Mouse (Mus musculus) kidney, postnatal 25 days (tissue): ENCODE data around the gene Krtap28-13.

Experiments
- DNase-seq, 2 experiments: peaks; one replicate each; pipeline ENCODE4 v3.0.0; 2021; ENCODE audit warnings: mixed read lengths in 2 of 2

Gene Krtap28-13

DNA sequence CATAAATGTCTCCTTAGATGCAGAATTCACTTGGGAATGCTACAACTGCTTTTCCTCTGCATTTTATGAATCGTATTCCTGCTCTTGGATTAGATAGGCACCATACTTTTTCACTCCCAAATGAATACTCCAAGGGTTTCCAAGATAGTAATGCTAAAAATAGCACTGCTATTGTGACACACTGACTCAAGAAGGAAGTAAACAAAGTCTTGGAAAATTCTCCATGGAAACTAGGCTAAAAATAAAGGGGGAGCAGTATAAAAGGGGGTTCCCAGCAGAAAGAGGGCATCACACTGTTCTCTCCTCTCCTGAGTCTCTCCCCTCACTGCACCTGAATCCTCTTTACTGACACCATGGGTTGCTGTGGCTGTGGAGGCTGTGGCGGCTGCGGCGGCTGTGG, at the start of gene Krtap28-13:
Gene Krtap28-13 (plus strand): TSS at position 288 of the 400 bp plus-strand sequence.
- no peak for DNase-seq

DNA sequence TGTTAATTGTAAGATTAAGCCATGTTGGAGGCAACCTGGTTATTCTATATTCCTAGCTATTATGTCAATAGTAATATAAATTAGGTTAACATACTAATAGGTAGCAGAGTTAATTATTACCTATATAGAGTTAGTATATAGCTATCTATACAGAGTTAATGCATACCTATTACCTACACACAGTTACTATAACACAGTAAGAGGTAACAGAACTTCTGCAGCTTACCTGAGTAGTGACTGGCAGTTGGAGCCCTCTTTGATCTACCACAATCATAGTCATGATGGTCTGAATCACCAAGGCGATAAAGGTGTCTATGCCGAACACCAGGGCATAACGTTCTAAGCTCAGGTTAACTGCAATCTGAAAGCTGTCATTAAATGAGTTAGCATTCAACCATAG, 46.3 kb upstream of the Krtap28-13 start:
- no peak for DNase-seq

DNA sequence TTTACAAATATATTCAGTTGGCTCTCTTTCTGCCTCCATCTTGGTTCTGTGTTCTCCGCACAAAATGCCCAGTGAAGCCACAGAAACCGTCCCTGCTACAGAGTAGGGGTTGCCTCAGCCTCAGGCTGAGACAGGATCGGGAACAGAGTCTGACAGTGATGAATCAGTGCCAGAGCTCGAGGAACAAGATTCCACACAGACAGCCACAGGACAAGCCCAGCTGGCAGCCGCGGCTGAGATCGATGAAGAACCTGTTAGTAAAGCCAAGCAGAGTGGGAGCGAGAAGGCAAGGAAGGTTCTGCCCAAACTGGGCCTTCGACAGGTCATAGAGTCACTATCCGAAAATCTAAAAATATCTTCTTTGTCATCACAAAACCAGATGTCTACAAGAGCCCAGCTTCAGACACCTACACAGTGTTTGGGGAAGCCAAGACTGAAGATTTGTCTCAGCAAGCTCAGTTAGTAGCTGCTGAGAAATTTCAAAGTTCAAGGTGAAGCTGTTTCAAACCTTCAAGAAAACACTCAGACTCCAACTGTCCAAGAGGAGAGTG, 45.3 kb upstream of the Krtap28-13 start:
- DNase-seq = no peak

DNA sequence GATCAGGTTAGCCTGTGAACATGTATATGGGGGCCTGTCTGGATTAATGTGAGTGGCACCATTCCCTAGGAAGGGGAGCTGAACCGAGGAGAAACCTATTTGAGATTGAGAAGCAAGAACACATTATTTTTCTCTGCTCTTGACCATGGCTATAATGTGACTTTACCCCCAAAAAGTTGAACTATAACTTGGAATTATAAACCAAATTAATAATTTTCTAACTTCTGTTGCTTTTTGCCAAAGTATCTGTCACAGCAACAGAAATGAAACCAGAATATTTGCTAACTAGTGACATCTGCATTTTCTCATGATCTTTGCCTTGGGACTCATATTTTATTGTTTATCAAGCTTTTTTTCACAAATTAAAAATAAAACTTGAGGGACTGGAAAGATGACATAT, 44.2 kb upstream of the Krtap28-13 start:
- no peak for DNase-seq

GRCm38 (mm10) chr1:83031950-83032349, 28.8 kb upstream of the Krtap28-13 start:
- no peak for DNase-seq

GRCm38 (mm10) chr1:83032508-83032907, 28.2 kb upstream of the Krtap28-13 start:
- DNase-seq = no peak

- no peak for DNase-seq
These were observed 26.2 kb upstream of the Krtap28-13 start for GRCm38 (mm10) chr1:83034509-83034908.

DNA sequence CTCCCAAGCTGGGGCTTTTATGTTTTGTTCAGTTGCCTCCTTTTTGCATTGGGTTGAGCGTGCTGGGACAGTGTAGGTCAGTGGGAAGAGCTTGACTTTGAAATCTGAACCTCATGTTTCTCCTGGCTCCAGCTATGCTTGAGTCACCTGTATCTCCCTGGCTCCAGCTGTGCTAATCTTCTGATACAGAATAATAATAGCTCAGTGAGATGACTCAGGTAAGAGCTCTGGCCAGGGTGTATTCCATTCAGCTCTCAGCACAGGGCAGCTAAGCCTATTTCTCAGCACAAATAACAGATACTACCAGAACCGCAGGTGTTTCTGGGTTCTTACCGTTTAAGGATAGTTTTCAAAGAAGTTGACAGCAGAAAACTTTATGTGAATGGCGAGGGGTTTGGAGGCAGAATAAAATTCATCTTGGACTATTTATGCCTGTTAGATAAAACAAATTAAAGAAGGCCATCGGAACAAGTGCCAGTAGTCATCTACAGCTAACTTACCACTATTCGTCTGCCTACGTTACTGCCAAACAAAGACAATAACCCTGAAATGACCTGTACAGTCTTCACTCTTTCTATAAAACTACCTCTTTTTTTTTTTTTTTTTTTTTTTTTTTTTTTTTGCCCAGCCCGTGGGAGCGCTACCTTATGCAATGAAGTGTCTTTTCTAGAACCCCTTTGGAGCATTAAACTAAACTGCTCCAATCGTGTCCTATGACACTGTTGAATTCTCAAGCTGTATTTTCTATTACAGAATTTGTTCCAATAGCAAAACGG, 23.6 kb upstream of the Krtap28-13 start:
- no peak for DNase-seq

DNA sequence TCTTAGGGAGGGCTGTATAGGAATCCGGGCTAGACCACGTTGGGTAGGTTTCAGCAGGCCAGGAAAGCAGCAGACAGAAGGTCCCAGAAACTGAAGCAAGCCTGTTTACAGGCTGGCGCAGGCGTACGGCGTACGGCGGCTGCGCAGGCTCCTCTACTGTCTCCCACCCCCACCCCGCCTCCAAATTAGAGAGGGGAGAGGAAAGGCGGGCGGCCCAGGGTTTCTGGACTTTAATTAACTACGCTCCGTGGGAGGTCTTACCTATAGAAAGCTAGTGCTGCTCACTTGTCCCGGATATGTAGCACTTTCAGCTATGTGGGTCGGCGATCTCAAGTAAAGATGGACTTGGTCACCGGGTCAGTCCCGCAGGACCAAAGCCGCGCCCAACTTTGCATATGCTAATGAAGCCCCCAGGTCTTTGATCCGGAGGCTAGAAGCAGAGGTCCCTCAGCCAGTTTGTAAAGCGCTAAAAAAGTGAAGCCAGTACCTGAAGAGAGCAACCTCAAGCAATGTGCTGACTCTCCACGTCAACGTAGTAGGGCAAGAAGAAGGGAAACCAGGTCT, 22.5 kb upstream of the Krtap28-13 start, which contains the start of gene Slc19a3:
Gene Slc19a3 (minus strand): TSS at position 340 of the 564 bp plus-strand sequence.
- DNase-seq = peak; percentile 61 to 71

DNA sequence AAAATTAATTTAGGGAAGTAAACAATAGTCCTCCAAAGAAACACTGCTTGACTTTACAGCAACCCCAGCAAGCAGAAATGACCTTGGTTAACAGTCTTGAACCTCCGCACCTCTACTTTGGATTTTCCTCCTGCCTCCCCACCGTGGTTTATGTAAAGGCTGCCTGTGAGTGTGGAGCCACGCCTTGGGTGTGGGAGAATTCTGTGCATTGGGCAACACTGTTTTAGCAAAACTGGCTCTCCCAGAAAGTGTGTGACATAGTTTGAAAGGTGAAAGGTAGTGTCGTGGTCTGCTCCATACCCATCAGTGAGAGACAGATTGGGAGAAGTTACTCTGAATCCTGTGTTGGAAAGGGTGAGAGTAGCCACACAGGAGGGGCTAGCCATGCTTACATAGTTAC, 21.6 kb upstream of the Krtap28-13 start:
- no peak for DNase-seq

DNA sequence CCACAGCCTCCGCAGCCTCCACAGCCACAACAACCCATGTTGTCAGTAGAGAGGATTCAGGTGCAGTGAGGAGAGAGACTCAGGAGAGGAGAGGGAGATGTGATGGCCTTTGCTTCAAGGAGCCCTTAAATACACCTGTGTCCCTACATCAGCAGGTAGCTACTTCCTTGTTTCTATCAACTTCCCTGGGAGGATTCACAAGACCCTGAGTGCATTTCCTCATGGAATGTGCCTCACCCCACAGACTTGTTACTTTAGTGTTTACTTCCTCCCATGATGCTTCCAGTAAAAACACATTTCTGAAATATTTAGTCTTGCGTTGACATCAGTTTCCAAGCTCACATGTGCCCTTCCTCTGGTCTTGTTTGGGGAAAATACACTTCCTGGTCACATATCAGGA, 18.4 kb upstream of the Krtap28-13 start, which contains the start of gene Krtap28-10:
Gene Krtap28-10 (minus strand): TSS at position 101 of the 400 bp plus-strand sequence.
- DNase-seq = no peak

DNA sequence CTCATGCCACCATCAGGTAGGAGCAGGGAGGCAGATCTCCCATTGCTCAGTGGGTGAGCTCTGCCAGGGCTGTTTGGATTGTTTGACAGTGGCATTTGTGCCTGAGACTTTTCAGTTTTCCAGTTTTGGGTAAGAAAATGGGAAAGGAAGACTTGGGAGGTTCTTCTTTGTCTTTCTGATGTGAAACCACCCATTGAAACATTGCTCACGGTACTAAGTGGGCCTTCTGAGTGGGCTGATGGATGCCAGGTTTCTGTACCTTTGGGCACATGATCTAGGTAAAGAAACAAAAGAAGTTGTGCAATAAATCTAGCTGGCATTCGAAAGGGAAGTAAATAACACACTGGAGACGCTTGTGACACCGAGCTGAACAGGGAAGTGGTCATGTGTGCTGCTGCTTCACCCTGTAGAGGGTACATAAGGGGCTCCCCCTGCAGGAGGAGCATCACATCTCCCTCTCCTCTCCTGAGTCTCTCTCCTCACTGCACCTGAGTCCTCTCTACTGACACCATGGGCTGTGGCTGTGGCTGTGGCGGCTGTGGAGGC, 15.8 kb upstream of the Krtap28-13 start, which contains the start of gene Gm47969:
Gene Gm47969 (plus strand): TSS at position 51 of the 546 bp plus-strand sequence.
- no peak for DNase-seq

DNA sequence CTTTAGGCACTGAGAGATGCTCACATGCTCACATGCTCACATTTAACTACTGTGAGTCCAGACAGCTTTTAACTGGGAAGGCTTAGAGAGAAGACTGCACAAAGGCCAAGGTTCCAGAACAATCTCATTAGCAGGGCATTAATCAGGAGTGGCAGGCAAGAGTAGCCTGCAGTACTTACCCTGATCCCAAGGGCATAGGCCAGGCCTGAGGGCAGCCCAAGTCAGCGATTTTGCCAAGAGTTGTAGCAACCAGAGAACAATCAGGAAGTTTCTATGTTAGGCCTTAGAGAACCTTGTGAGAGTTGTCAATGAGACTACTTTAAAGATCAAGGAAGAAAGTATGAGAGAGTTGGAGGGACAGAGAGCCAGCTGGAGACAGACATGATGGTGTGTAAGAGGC, 2.2 kb upstream of the Krtap28-13 start:
- DNase-seq = peak; percentile 35 to 66

GRCm38 (mm10) chr1:83059278-83059677, 1.5 kb upstream of the Krtap28-13 start, which contains the start of gene A030005K14Rik:
Gene A030005K14Rik (minus strand): TSS chr1:83059378.
- no peak for DNase-seq

GRCm38 (mm10) chr1:83064851-83065250, 4.1 kb downstream of the Krtap28-13 start:
- DNase-seq = peak in 1 of 2 experiments; percentile 40

DNA sequence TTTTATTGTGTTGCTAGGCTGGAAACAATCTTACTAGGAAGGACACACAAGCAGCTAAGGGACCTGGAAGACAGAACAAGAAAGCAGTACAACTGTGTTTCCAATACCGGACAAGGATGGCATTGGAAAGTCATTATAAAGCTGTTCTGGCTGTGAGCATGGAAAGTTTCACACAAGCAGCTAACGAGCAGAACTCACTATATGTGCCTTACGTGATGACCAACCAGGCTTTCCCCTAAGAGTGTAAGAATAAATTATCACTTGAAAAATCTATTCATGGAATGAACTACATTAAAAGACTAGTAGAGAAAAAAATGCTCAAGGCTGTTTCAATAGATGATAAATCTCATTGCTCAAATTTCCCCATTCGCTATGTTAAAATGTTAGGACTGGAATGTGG, 5.8 kb downstream of the Krtap28-13 start:
- DNase-seq = no peak

GRCm38 (mm10) chr1:83067205-83067604, 6.5 kb downstream of the Krtap28-13 start:
- no peak for DNase-seq

- no peak for DNase-seq
These were observed 14.9 kb downstream of the Krtap28-13 start for GRCm38 (mm10) chr1:83075526-83076189.

DNA sequence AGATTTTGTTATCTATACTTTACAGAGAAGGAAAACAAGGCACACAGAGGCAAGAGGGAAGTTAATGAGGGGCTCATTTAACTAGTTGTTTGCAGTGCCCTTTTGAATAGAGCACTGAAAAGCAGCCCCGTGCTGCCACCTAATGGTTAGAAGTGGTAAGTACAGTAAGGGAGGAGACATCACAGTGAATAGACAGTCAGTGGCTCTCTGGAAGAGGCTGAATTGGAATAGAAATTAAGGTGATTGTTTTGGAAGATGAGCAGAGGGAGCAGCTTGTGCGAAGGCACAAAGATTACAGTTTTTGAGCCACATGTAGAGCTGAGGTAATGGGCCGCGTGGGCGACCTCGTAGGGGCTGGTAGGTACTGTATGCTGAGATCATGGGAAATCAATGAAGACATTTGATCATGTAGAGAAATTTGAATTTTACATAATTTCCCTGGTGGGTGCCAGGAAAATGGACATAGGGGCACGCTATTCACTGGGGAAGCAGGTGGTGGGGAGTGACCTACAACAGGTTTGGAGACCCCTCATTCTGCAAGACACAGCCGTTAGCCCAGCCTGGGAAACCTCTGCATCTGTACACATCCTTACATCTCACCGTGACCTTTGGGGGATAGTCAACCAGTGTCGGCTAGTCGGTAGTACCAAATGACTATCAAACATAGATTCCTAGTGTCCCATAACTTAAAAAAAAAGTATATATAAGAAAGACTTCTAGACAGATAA, 15.6 kb downstream of the Krtap28-13 start:
- DNase-seq = peak in 1 of 2 experiments; percentile 38

- DNase-seq = no peak
These were observed 16.3 kb downstream of the Krtap28-13 start for GRCm38 (mm10) chr1:83077016-83077415.

DNA sequence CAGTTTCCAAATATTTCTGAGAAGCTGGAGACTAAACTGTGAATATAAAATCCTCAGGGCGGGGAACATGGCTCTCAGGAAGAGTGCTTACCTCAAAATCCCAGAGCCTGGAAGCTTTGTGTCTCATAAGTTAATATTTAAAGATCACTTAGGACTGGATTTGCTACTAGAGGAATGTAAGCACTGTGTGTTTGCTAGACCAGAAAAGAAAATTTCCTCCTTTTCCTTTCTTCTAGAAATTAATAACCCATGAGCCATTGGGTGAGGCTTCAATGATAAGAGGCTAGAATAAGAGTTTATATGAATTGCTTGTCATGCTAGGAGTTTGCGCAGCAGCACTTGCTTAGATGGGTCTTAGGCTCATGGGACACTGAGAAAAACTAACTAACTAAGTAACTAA, 24.1 kb downstream of the Krtap28-13 start:
- DNase-seq = no peak

DNA sequence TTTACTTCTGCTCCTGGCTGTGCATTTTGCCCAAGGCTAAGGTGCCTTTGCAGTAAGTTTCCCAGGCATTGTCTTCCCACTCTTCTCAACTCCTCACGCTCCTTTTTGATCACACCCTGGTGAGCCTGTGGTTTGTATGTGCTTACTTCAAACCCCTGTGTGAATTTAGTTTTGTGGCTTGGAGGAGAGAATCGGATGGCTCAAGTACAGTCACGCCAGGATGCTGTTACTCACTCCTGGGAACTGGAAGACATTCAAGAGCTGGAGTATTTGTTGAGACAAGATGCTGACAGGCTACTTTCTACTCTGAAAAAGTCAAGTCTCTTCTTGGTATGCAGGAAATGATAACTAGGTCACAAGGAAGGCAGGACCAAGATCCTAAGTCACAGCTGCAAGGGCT, 30.5 kb downstream of the Krtap28-13 start:
- DNase-seq = no peak
